Mouse (Mus musculus) gastrocnemius, adult 2 months (tissue): ENCODE measurements around the gene Sept10. TPM values are rescaled to one million over a fixed set of nuclear protein-coding genes. Genes with fewer than 3 reads are reported as not detected.

ENCODE experiments used
- DNase-seq: peaks from one replicate; pipeline ENCODE4 v3.0.0; 2022
- H3K27ac ChIP-seq: fragments of 200-600 bp; 2 replicates; pipeline ENCODE4 v1.8.1; 2022; ENCODE audit warnings: mild to moderate bottlenecking
- H3K4me3 ChIP-seq: fragments of 200-600 bp; 2 replicates; pipeline ENCODE4 v1.8.1; 2022; ENCODE audit warnings: mild to moderate bottlenecking, moderate library complexity
- CTCF ChIP-seq: fragments of 200-600 bp; IDR thresholded peaks from 2 replicates; pipeline ENCODE4 v1.8.1; 2022; ENCODE audit warnings: antibody characterized with exemption, mild to moderate bottlenecking, moderate library complexity
- intact Hi-C: fragments of 180-260 bp; cut with DNase I; formaldehyde crosslinking; loops from one replicate; pipeline ENCODE4 v1.15.1; 2025
- total RNA-seq, 2 experiments: library from RNA; stranded (reverse); gene quantifications; 2 replicates each; pipeline ENCODE4 v1.2.3; 2021

Sept10 gene
- total RNA-seq, 2 experiments from 2014 or later = 6.0 to 7.6 TPM

DNA sequence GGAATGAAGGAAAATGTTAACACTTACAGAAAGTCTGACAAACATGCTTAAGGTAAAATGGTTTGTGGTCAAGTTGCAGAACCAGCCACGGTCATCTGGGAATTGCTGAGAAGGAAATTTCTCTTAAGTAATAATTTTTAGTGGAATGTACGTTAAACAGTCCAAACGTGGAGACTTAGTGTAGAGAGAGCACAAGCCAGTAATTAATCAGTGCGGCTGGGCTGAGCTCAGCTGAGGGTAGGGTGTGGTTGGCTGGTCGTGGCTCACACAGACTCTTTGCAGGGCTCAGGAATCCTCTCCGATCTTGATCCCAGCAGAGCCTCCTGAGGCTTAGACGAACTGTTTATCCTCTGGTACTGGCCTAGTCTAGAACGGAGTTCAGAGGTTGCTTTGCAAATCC, 30.7 kb upstream of the Sept10 start:
- intact Hi-C loops = no loop called here
- no peak for TF ChIP-seq CTCF
- Histone ChIP-seq H3K27ac (no peak overlapping the region), H3K4me3 (no peak overlapping the region)
- DNase-seq = no peak

GRCm38 (mm10) chr10:59251980-59252379, 30.3 kb upstream of the Sept10 start:
- no peak for TF ChIP-seq CTCF
- intact Hi-C loops = no loop called here

DNA sequence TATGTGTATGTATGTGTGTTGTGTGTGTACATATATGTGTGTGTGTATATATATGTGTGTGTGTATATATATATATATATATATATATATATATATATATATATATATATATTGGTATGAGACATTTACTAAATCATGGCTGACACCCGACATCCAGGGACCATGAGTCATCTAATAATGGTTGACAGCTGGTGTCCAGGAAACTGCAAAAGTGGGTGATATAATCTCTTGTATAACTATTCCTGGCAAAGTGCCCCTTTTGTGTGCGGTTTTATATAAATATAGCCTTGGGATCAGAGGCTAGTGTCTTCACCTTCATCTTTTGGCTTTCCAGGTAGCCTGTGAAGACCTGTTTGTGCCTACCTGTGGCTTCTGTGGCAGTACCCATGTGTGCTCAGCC, 29.0 kb upstream of the Sept10 start:
- intact Hi-C loops = no loop called here
- no peak for TF ChIP-seq CTCF
- Histone ChIP-seq H3K27ac (no peak overlapping the region), H3K4me3 (no peak overlapping the region)
- no peak for DNase-seq

More at GRCm38 (mm10) chr10:59251980-59252379, 30.3 kb upstream of the Sept10 start:
- H3K27ac ChIP-seq = no peak overlapping the region
- no peak for DNase-seq
- no peak overlapping the region for H3K4me3 ChIP-seq

DNA sequence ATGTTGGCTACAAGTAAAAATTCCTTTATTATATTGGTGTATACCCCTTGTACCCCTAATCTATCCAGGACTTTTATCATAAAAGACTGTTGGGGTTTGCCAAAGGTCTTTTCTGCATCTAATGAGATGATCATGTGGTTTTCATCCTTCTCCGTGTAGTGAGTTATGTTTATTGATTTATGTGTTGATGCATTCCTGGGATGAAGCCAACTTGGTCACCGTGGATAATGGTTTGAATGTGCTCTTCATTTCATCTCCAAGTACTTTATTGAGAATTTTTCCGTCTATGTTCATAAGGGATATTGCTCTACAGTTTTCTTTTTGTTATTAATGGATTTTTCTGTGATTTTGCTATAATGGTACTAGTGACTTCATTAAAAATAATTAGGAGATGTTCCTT, 27.9 kb upstream of the Sept10 start:
- no peak overlapping the region for H3K4me3 ChIP-seq
- no peak overlapping the region for H3K27ac ChIP-seq
- TF ChIP-seq CTCF = no peak
- no peak for DNase-seq
- intact Hi-C loops = no loop called here

DNA sequence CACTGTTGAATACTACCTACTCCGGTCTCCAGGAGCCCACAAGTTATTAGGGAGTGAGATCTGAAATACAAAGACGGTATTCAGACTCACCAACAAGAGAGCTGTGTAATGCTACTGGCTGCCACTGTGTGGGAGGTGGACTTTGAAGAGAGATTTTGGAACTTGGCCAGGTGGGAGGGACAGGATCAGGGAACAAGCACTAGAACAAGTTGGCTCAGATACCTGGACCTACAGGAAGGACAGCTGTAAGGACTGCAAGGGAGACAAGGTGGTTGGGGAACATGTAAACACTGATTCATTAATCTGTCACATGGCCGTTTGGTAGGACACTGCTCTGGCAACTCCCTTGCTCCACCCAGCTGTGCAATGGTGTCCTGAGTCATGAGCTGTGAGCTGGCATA, 19.5 kb upstream of the Sept10 start:
- DNase-seq = no peak
- H3K27ac ChIP-seq = no peak overlapping the region
- TF ChIP-seq CTCF = no peak
- intact Hi-C loops = no loop called here
- no peak overlapping the region for H3K4me3 ChIP-seq

- no peak overlapping the region for H3K4me3 ChIP-seq
- no peak for TF ChIP-seq CTCF
- H3K27ac ChIP-seq = no peak overlapping the region
- peak; percentile 23 for DNase-seq
- intact Hi-C loops = no loop called here
These were observed 16.1 kb upstream of the Sept10 start for GRCm38 (mm10) chr10:59237757-59238156.

GRCm38 (mm10) chr10:59236486-59236885, 14.8 kb upstream of the Sept10 start:
- no peak for TF ChIP-seq CTCF
- Histone ChIP-seq H3K4me3 (no peak overlapping the region), H3K27ac (no peak overlapping the region)
- intact Hi-C loops = no loop called here
- no peak for DNase-seq

- no peak for TF ChIP-seq CTCF
- no peak overlapping the region for H3K27ac ChIP-seq
- intact Hi-C loops = no loop called here
- no peak for DNase-seq
- no peak overlapping the region for H3K4me3 ChIP-seq
These were observed 14.2 kb upstream of the Sept10 start for GRCm38 (mm10) chr10:59235847-59236246.

DNA sequence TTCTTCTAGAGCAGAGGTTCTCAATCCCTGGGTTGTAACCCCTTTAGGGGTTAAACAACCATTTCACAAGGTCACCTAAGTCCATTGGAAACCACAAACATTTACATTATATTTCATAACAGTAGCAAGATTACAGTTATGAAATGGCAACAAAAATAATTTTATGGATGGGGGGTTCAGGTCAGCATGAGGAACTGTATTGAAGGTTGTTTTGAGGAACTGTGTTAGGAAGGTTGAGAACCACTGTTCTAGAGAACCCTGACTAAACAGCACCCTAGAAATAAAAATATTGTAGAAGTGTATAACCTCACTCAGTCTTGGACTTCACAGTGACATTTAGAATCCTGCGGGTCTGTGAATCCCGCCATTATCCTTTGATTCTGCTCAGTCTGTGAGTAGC, 13.6 kb upstream of the Sept10 start:
- intact Hi-C loops = no loop called here
- Histone ChIP-seq H3K27ac (no peak overlapping the region), H3K4me3 (no peak overlapping the region)
- no peak for TF ChIP-seq CTCF
- DNase-seq = no peak

- no peak for DNase-seq
- no peak for TF ChIP-seq CTCF
- no peak overlapping the region for H3K4me3 ChIP-seq
- intact Hi-C loops = no loop called here
- no peak overlapping the region for H3K27ac ChIP-seq
These were observed 7.7 kb upstream of the Sept10 start for GRCm38 (mm10) chr10:59229205-59229820.

DNA sequence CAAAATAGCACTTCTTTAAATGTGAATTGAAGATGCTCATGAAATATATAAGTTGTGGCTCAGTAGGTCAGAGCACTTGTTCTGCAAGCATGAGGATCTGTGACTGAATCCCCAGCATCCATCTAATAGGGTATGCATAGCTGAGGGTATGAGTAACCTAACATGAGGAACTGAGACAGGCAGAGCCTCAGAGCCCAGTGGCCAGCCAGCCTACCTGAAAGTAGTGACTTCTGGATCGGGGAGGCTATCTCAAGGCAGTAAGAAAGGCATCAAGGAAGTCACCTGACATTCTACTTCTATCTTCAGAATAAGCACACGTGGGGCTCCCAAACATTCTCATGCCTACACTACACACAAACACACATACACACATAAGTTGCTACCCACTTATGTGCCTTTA, 3.5 kb upstream of the Sept10 start:
- TF ChIP-seq CTCF = no peak
- no peak overlapping the region for H3K27ac ChIP-seq
- intact Hi-C loops = no loop called here
- DNase-seq = no peak
- no peak overlapping the region for H3K4me3 ChIP-seq

DNA sequence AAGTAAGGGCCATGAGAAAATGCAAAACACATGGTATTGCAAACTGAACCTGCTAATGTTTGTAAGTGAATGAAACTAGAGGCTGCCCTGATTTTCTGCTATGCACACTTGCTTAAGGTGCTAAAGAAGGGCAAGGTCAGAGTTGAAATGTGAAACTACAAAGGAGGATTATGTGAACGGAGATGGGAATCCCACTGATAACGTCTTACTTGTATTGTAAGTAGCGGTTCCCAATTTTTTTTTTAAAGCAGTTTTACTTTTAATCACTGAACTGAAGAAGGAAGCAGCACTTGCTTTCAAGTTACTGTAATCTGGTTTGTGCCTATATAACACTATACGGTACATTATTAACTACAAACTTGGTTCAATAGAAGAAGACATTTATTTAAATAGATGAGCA, 2.2 kb upstream of the Sept10 start:
- Histone ChIP-seq H3K27ac (no peak overlapping the region), H3K4me3 (no peak overlapping the region; the same call in 1 of the 2 replicates)
- intact Hi-C loops = loop anchor here (5.0 kb wide), 2 partner anchors 57 to 478 kb away; partner anchors contain the start of gene Micu1
- no peak for DNase-seq
- no peak for TF ChIP-seq CTCF

DNA sequence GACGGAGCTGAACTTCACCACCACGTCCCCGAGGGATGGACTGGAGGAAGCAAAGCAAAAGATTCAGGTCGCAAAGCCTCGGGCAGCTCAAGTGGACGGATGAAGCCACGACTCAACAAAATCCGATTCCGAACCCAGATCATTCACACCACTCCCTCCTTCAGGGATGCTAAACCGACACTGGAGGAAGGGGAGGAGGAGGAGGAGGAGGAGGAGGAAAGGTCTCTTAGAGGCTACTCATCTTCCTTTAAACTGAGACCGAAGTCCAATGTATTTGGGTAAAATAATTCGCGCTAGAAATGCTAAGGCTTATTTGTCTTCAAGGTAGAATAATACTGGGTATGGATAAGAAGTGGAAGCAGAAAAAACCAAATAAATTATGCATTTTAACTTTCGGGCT, 1.7 kb upstream of the Sept10 start:
- intact Hi-C loops = loop anchor here (5.0 kb wide), 2 partner anchors 56 to 479 kb away; partner anchors contain the start of gene Micu1
- peak overlapping the region; percentile 91; the same call in 1 of the 2 replicates for H3K27ac ChIP-seq
- DNase-seq = peak; percentile 17
- TF ChIP-seq CTCF = no peak
- peak overlapping the region; percentile 90 for H3K4me3 ChIP-seq
